8 mouse cellular contexts compared by ENCODE assay signal in genomic region chr11:79973626-79974476, GRCm38 (mm10). TPM values are rescaled to one million over a fixed set of nuclear protein-coding genes. Genes with fewer than 3 reads are reported as not detected.
A peak's percentile ranks its signal among the peaks of the same experiment; 100 is the strongest.
DNase-seq lines count a peak whose midpoint lies in the region; ATAC-seq lines count a peak whose summit lies in the region.

No protein-coding gene starts in this region.

- H3K79me2 ChIP-seq in macrophage (ENCODE audit: inconsistent target): no peaks in the 10 kb centered on the region

- no peaks in the 10 kb centered on the region for H3K36me3 ChIP-seq in heart, embryonic 13.5 days
- no peaks in the 10 kb centered on the region for H3K36me3 ChIP-seq in macrophage (ENCODE audit: inconsistent target)

- H3K27me3 ChIP-seq in heart, embryonic 13.5 days (replicated peaks): peaks cover 33% of the 10 kb centered on the region

- H3K9me3 ChIP-seq in heart, embryonic 13.5 days: no peaks in the 10 kb centered on the region

- no peak for DNase-seq in frontal cortex, postnatal 25 days (ENCODE audit: low spot score in 2 of 2)
- DNase-seq in CD4-positive, CD25-positive, alpha-beta regulatory T cell, adult 2 months (ENCODE audit: low read depth, low spot score): peak; percentile 53
- peak; percentile 58 to 70 for DNase-seq in cerebellum, postnatal 25 days
- DNase-seq in kidney, postnatal 25 days: peak; percentile 24 to 56
- peak; percentile 38 for DNase-seq in right cerebral cortex, postnatal 4 days

- no peak overlapping the region for H3K27ac ChIP-seq in heart, embryonic 13.5 days (replicated peaks)
- H3K27ac ChIP-seq in macrophage: no peak overlapping the region

- H3K4me2 ChIP-seq in heart, embryonic 13.5 days: peak overlapping the region; percentile 94

- H3K4me1 ChIP-seq in heart, embryonic 13.5 days: peaks cover 13% of the 10 kb centered on the region

- ATAC-seq in frontal cortex, adult (ENCODE audit: low TSS enrichment): peak; percentile 64; the same call in 1 of the 2 replicates
- no peak for ATAC-seq in heart, embryonic 13.5 days (ENCODE audit: extremely low read depth, insufficient number of reproducible peaks, low FRiP score, low TSS enrichment)

- under 1% methylated on average over 41 of the region's 41 CpGs for WGBS in heart, embryonic 13.5 days
- 3% methylated on average over 40 of the region's 41 CpGs for WGBS in macrophage (ENCODE audit: missing documents)

- peak overlapping the region; percentile 64 for H3K4me3 ChIP-seq in heart, embryonic 13.5 days
- peak overlapping the region; percentile 22; the same call in 1 of the 2 replicates for H3K4me3 ChIP-seq in macrophage (ENCODE audit: inconsistent target)

- peak overlapping the region; percentile 83 for H3K9ac ChIP-seq in heart, embryonic 13.5 days

RNA-seq across cellular contexts. Expression of gene Utp6, which starts 11.7 kb away (rescaled TPM):
- 28.3 and 31.1 TPM in 2 replicates for polyA plus RNA-seq in heart, embryonic 13.5 days (2015; fragmentation: Nextera tagmentation; extraction: Ambion mirVana)
- 10 to 100 TPM; 13.8 to 47.9 (median 30.7) TPM for total RNA-seq in macrophage (2018; cell fraction: chromatin; rRNA removed)
- total RNA-seq in macrophage (2018; cell fraction: cytosol; rRNA removed): 10 to 100 TPM; 25.4 to 53.0 (median 38.6) TPM
- 10 to 100 TPM; 14.4 to 46.8 (median 28.4) TPM for total RNA-seq in macrophage (2018; cell fraction: nucleus; rRNA removed)
- polyA plus RNA-seq in macrophage (2018): 27.8 to 53.2 TPM (median 43.3 TPM) in 3 replicates

RNA-seq across cellular contexts. Expression of gene Suz12, which starts 19.1 kb away (rescaled TPM):
- polyA plus RNA-seq in heart, embryonic 13.5 days (2015; fragmentation: Nextera tagmentation; extraction: Ambion mirVana): 13.4 and 13.6 TPM in 2 replicates
- 100 to 1,000 TPM in 1 of 26 experiments, 10 to 100 TPM in 25; 31.9 to 112 (median 70.3) TPM for total RNA-seq in macrophage (2018; cell fraction: chromatin; rRNA removed)
- total RNA-seq in macrophage (2018; cell fraction: cytosol; rRNA removed): 10 to 100 TPM; 26.0 to 35.5 (median 31.7) TPM
- total RNA-seq in macrophage (2018; cell fraction: nucleus; rRNA removed): 10 to 100 TPM; 25.6 to 94.2 (median 49.6) TPM
- polyA plus RNA-seq in macrophage (2018): 19.6 to 30.9 TPM (median 24.4 TPM) in 3 replicates

Comparison
In these comparisons a context has a peak if more than half of its experiments do, and no peak if none do; other contexts are left out.
1. DNase-seq: peak in CD4-positive, CD25-positive, alpha-beta regulatory T cell, adult 2 months (single experiment), cerebellum, postnatal 25 days (2 of 2), kidney, postnatal 25 days (2 of 2) and right cerebral cortex, postnatal 4 days (single experiment); none in frontal cortex, postnatal 25 days (0 of 2).